In the genomic region with DNA sequence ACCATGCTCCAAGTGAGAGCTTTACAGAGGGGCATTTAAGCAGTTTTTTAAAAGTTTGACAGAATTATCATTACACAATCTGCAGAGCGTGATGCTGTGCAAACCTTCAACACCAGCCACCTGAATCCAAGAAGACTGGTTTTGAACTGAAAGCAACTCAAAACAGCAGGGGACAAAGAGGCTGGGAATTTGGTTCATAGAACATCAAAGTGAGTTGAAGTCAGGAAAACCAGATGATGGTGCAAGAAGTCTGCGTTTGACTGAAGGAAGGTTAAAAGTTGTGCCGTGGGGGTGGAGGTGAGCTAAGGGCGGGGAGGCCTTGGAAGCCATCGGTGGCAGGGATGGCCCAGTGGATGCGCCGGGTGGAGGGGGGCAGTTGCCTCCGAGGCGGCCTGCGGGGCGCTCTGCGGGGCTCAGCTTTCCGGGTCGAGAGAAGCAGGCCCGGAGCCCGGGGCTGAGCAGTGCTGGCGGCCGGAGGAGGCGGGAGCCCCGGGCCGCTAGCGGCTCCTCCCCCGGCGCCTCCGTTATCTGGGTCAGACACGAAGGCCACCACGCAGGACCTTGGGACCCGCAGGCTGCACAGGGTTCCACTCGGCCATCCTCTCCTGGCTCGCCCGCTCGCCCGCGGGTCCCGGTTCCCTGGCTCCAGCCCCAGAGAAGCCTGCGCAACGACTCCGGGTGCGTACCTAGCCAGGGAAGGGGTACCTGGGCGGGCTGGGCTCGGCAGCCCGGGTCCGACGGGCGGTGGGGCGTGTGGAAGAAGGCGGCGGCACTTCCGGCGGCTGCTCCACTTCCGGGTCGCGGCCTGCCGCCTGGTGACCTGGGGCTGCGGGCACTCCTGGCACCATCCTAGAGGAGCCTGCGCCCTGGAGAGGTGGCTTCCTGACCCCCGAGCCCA, we compare ENCODE assay signal across 8 mouse cellular contexts. TPM values are rescaled to one million over a fixed set of nuclear protein-coding genes. Genes with fewer than 3 reads are reported as not detected.
DNase-seq lines count a peak whose midpoint lies in the region; ATAC-seq and TF ChIP-seq lines count a peak whose summit lies in the region.

No protein-coding gene starts in this region.

- H3K4me1 ChIP-seq in heart, embryonic 12.5 days (replicated peaks), result peaks cover 10% of the 10 kb centered on the region; the same call in 1 of the 2 replicates
- no peaks in the 10 kb centered on the region for H3K4me1 ChIP-seq in kidney, postnatal 0 days (replicated peaks; ENCODE audit: insufficient read depth, low read length)
- no peaks in the 10 kb centered on the region for H3K4me1 ChIP-seq in liver, embryonic 11.5 days (replicated peaks; ENCODE audit: control insufficient read depth, insufficient read depth, low read length)

- no peak for TF ChIP-seq CTCF in brain, embryonic 14.5 days (IDR thresholded peaks at IDR 0.05; ENCODE audit: borderline replicate concordance, extremely low read depth, insufficient read depth, insufficient read length)
- no peak for TF ChIP-seq CTCF in kidney, postnatal 0 days (IDR thresholded peaks at IDR 0.05; ENCODE audit: low read depth)

- no peaks in the 10 kb centered on the region for H3K79me2 ChIP-seq in myocyte (ENCODE audit: control insufficient read depth, insufficient read depth)

- peak; percentile 70 to 74 for DNase-seq in B cell, adult 2 months
- peak; percentile 76 for DNase-seq in brain, embryonic 14.5 days (ENCODE audit: low read depth)
- peak; percentile 65 for DNase-seq in kidney, postnatal 0 days (ENCODE audit: low spot score)
- DNase-seq in liver, embryonic 11.5 days (ENCODE audit: low spot score), result peak; percentile 84
- peak; percentile 62 to 85 for DNase-seq in spleen, postnatal 4 days (ENCODE audit: low spot score in 2 of 2)

- peak overlapping the region; percentile 26 for H3ac ChIP-seq in myocyte (ENCODE audit: control insufficient read depth, insufficient read length)

- peak overlapping the region; percentile 83 for H3K9ac ChIP-seq in heart, embryonic 12.5 days
- H3K9ac ChIP-seq in kidney, postnatal 0 days (ENCODE audit: low read depth, low read length), result peak overlapping the region; percentile 83
- H3K9ac ChIP-seq in liver, embryonic 11.5 days (ENCODE audit: low read depth, low read length), result peak overlapping the region; percentile 88

- H3K27me3 ChIP-seq in heart, embryonic 12.5 days (replicated peaks), result no peaks in the 10 kb centered on the region
- no peaks in the 10 kb centered on the region for H3K27me3 ChIP-seq in kidney, postnatal 0 days (ENCODE audit: insufficient read depth, low read length)
- no peaks in the 10 kb centered on the region for H3K27me3 ChIP-seq in liver, embryonic 11.5 days (replicated peaks; ENCODE audit: control insufficient read depth, insufficient read depth, low read length)
- no peaks in the 10 kb centered on the region for H3K27me3 ChIP-seq in myocyte (ENCODE audit: control insufficient read depth, insufficient read depth, insufficient read length)

- peak; percentile 49; the same call in 1 of the 2 replicates for TF ChIP-seq POLR2A in brain, embryonic 14.5 days (IDR thresholded peaks at IDR 0.05; ENCODE audit: borderline replicate concordance, extremely low read depth, insufficient read depth, insufficient read length, poor library complexity, severe bottlenecking)
- TF ChIP-seq POLR2A in myocyte (IDR thresholded peaks at IDR 0.05; ENCODE audit: insufficient read length, low read depth), result peak; percentile 70

- no peaks in the 10 kb centered on the region for H3K36me3 ChIP-seq in heart, embryonic 12.5 days
- no peaks in the 10 kb centered on the region for H3K36me3 ChIP-seq in kidney, postnatal 0 days (ENCODE audit: insufficient read depth, low read length)
- H3K36me3 ChIP-seq in liver, embryonic 11.5 days (ENCODE audit: control insufficient read depth, insufficient read depth, low read length), result no peaks in the 10 kb centered on the region
- no peaks in the 10 kb centered on the region for H3K36me3 ChIP-seq in myocyte (ENCODE audit: control insufficient read depth, insufficient read depth)

- ATAC-seq in erythroblast, adult 5-6 weeks (replicated peaks; ENCODE audit: low FRiP score, poor library complexity, severe bottlenecking), result peak; percentile 92
- ATAC-seq in heart, embryonic 12.5 days (ENCODE audit: insufficient number of reproducible peaks, low FRiP score), result peak; percentile 92
- peak; percentile 90 for ATAC-seq in kidney, postnatal 0 days (replicated peaks; ENCODE audit: low FRiP score, low read depth)
- ATAC-seq in liver, embryonic 11.5 days (replicated peaks; ENCODE audit: low FRiP score), result peak; percentile 95

- peak overlapping the region; percentile 87 for H3K27ac ChIP-seq in heart, embryonic 12.5 days (ENCODE audit: poor library complexity, severe bottlenecking)
- peak overlapping the region; percentile 84 for H3K27ac ChIP-seq in kidney, postnatal 0 days
- H3K27ac ChIP-seq in liver, embryonic 11.5 days (ENCODE audit: low read depth, low read length), result peak overlapping the region; percentile 81

- H3K4me2 ChIP-seq in heart, embryonic 12.5 days, result peak overlapping the region; percentile 77
- H3K4me2 ChIP-seq in kidney, postnatal 0 days (ENCODE audit: low read length), result peak overlapping the region; percentile 66
- peak overlapping the region; percentile 84 for H3K4me2 ChIP-seq in liver, embryonic 11.5 days
- peak overlapping the region; percentile 98 for H3K4me2 ChIP-seq in myocyte (ENCODE audit: low read depth)

- 1% methylated on average over 57 of the region's 57 CpGs for WGBS in heart, embryonic 12.5 days
- 2% methylated on average over 49 of the region's 57 CpGs for WGBS in kidney, postnatal 0 days
- WGBS in liver, embryonic 11.5 days, result 3% methylated on average over 56 of the region's 57 CpGs

- no peaks in the 10 kb centered on the region for H3K9me3 ChIP-seq in heart, embryonic 12.5 days (replicated peaks)
- no peaks in the 10 kb centered on the region for H3K9me3 ChIP-seq in kidney, postnatal 0 days (replicated peaks; ENCODE audit: low read length)
- no peaks in the 10 kb centered on the region for H3K9me3 ChIP-seq in liver, embryonic 11.5 days (ENCODE audit: control insufficient read depth, low read length)

- peak overlapping the region; percentile 74 for H3K4me3 ChIP-seq in heart, embryonic 12.5 days
- H3K4me3 ChIP-seq in kidney, postnatal 0 days (replicated peaks; ENCODE audit: low read depth, low read length), result peak overlapping the region; percentile 71
- peak overlapping the region; percentile 82 for H3K4me3 ChIP-seq in liver, embryonic 11.5 days (ENCODE audit: low read depth, low read length)
- peak overlapping the region; percentile 49 for H3K4me3 ChIP-seq in myocyte

TF ChIP-seq in myocyte, 11 proteins besides CTCF, POLR2A, EP300 and RAD21:
- TF ChIP-seq SRF (IDR thresholded peaks at IDR 0.05; ENCODE audit: control insufficient read depth, insufficient read length, low read depth) (no peak), MYOD1 (IDR thresholded peaks at IDR 0.05; ENCODE audit: control insufficient read depth in 1 of 3, insufficient read length in 2 of 3, low read depth in 2 of 3) (peak in 1 of 3 experiments; percentile 1), POLR2AphosphoS2 (IDR thresholded peaks at IDR 0.05; ENCODE audit: insufficient read length, low read depth) (peak; percentile 76), CEBPB (IDR thresholded peaks at IDR 0.05; ENCODE audit: insufficient read depth, poor library complexity, severe bottlenecking) (no peak), TCF12 (IDR thresholded peaks at IDR 0.05; ENCODE audit: insufficient read depth, poor library complexity, severe bottlenecking) (no peak), REST (IDR thresholded peaks at IDR 0.05; ENCODE audit: insufficient read depth, insufficient read length) (no peak), TCF3 (IDR thresholded peaks at IDR 0.05; ENCODE audit: insufficient read length, low read depth) (no peak)

RNA-seq across cellular contexts. Expression of gene Rmdn2, which starts 3.3 kb away (rescaled TPM):
- 3.6 and 3.7 TPM in 2 replicates for polyA plus RNA-seq in brain, embryonic 14.5 days (2012; rRNA removed)
- not detected in 2 replicates for total RNA-seq in erythroblast, adult 5-6 weeks (2015; ENCODE audit: low replicate concordance)
- total RNA-seq in erythroblast, adult 5-6 weeks (2017; ENCODE audit: low replicate concordance), result 0.68 TPM in 1 of 2 replicates, not detected in the other
- 17.7 and 18.6 TPM in 2 replicates for polyA plus RNA-seq in heart, embryonic 12.5 days (2016; fragmentation: Nextera tagmentation; extraction: Ambion mirVana)
- polyA plus RNA-seq in kidney, postnatal 0 days (2015; fragmentation: Nextera tagmentation; extraction: Ambion mirVana), result 12.1 and 15.2 TPM in 2 replicates
- polyA plus RNA-seq in liver, embryonic 11.5 days (2014; fragmentation: Nextera tagmentation; extraction: Ambion mirVana), result 9.1 and 9.3 TPM in 2 replicates
- 1.6 TPM for polyA plus RNA-seq in myocyte (2012; fragmentation: generic; extraction: Trizol)

Comparison
In these comparisons a context has a peak if more than half of its experiments do, and no peak if none do; other contexts are left out.
1. Peak in every context shown above with its lines: DNase-seq, ATAC-seq, H3K4me3 ChIP-seq and H3K27ac ChIP-seq.